In the genomic region with DNA sequence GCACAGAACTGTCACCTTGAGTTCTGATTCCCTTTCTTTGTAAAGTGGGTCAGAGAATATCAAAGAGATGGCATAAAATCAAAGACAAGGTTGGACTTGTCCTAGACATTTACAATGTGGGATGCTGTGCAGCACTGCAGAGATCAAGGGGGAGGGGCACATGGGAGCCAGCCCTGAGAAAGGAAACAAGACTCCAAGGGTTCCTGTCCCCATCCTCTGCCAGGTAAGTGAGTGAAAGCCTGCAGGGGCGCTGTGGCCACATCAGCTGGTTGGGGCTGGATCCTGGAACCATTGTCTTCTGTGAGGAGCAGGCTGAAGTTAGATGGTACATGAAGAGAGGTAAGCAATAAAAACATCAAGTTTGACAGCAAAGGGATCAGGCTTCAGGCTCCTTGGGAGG, we compare ENCODE assay signal across 1 mouse cellular context.
TF ChIP-seq lines count a peak whose summit lies in the region.

No protein-coding gene starts in this region.

TF ChIP-seq in CH12.LX, 34 proteins besides CTCF, POLR2A, EP300 and RAD21:
- no peak for TF ChIP-seq MAZ (IDR thresholded peaks at IDR 0.05; ENCODE audit: low read depth, low read length)
- TF ChIP-seq ZMIZ1 (IDR thresholded peaks at IDR 0.05; ENCODE audit: low read depth, low read length), result peak; percentile 22; the same call in 1 of the 2 replicates
- 0 out of 2 replicates have a peak, but pooled peaks have one; percentile 7 for TF ChIP-seq SMC3 (IDR thresholded peaks at IDR 0.05; ENCODE audit: low read depth, low read length)
- TF ChIP-seq ZKSCAN1 (IDR thresholded peaks at IDR 0.05; ENCODE audit: borderline replicate concordance, low read depth, low read length), result no peak
- TF ChIP-seq CHD2 (IDR thresholded peaks at IDR 0.05; ENCODE audit: low read length), result 0 out of 2 replicates have a peak, but pooled peaks have one; percentile 19
